Comparison of ENCODE assay signal across 17 mouse cellular contexts in the genomic region with DNA sequence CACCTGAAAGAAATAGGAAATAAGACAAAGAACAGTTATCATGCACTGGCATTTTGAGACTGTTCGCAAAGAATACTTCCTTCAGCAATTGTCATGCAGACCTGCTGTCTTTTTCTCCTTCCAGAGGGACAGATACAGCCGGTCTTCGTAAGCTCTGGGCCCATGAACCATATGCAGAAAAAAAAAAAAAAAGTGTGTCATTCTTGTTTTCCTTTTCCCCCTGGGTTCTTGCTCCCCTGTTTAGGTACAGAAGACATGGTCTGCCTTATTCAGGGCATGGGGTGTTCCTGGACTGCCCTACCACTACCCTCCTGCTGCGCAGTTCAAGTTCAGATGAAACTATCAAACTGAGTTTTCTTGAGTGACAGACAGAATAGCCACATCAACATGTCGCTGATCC.
"Had no signal": no experiment of that assay in that cellular context is flagged by ENCODE, and none has a peak within 500 bp of the region (broad histone marks: within the 10 kb centered on the region; RNA-seq: fewer than 3 reads in every experiment).

No protein-coding gene starts in this region.

- H3K4me3 ChIP-seq: limb, embryonic 10.5 days; limb, embryonic 13.5 days; midbrain, embryonic 12.5 days; midbrain, embryonic 15.5 days; neural tube, embryonic 12.5 days; neural tube, embryonic 15.5 days; stomach, embryonic 15.5 days had no signal

- H3K9ac ChIP-seq: limb, embryonic 13.5 days; lung, embryonic 14.5 days; midbrain, embryonic 12.5 days; midbrain, embryonic 15.5 days; neural tube, embryonic 12.5 days; neural tube, embryonic 15.5 days; stomach, embryonic 15.5 days had no signal

- H3K9me3 ChIP-seq: limb, embryonic 10.5 days; limb, embryonic 13.5 days; midbrain, embryonic 12.5 days; midbrain, embryonic 15.5 days; neural tube, embryonic 12.5 days; neural tube, embryonic 15.5 days; stomach, embryonic 15.5 days had no signal

- H3K27ac ChIP-seq: kidney, postnatal 0 days; limb, embryonic 10.5 days; limb, embryonic 13.5 days; macrophage; midbrain, embryonic 12.5 days; midbrain, embryonic 15.5 days; neural tube, embryonic 12.5 days; neural tube, embryonic 15.5 days; stomach, embryonic 15.5 days had no signal

- DNase-seq: kidney, adult 2 months; kidney, postnatal 36 days; lung, embryonic 14.5 days; right cerebral cortex, postnatal 25 days; spleen, adult 18-20 months; thymus, postnatal 25 days had no signal

- H3K36me3 ChIP-seq: limb, embryonic 10.5 days; limb, embryonic 13.5 days; midbrain, embryonic 12.5 days; midbrain, embryonic 15.5 days; neural tube, embryonic 12.5 days; neural tube, embryonic 15.5 days; stomach, embryonic 15.5 days had no signal

- H3K4me1 ChIP-seq: neural tube, embryonic 15.5 days; stomach, embryonic 15.5 days had no signal

- H3K4me2 ChIP-seq: limb, embryonic 13.5 days; lung, embryonic 14.5 days; midbrain, embryonic 12.5 days; midbrain, embryonic 15.5 days; neural tube, embryonic 12.5 days; neural tube, embryonic 15.5 days; stomach, embryonic 15.5 days had no signal

- ATAC-seq: intestine, postnatal 0 days; lung, postnatal 0 days; midbrain, embryonic 15.5 days had no signal

- H3K27me3 ChIP-seq: limb, embryonic 13.5 days; midbrain, embryonic 12.5 days; midbrain, embryonic 15.5 days; neural tube, embryonic 12.5 days; neural tube, embryonic 15.5 days; stomach, embryonic 15.5 days had no signal
